9 mouse cellular contexts compared by ENCODE assay signal in genomic region chr15:79208758-79209439, GRCm38 (mm10). TPM values are rescaled to one million over a fixed set of nuclear protein-coding genes. Genes with fewer than 3 reads are reported as not detected.
A peak's percentile ranks its signal among the peaks of the same experiment; 100 is the strongest.
DNase-seq lines count a peak whose midpoint lies in the region; ATAC-seq and TF ChIP-seq lines count a peak whose summit lies in the region.
"Had no signal": no experiment of that assay in that cellular context is flagged by ENCODE, and none has a peak within 500 bp of the region (broad histone marks: within the 10 kb centered on the region; RNA-seq: fewer than 3 reads in every experiment).

No protein-coding gene starts in this region.

- no peaks in the 10 kb centered on the region for H3K9me3 ChIP-seq in ES-Bruce4 (replicated peaks; ENCODE audit: control insufficient read depth, insufficient read depth, low read length, poor library complexity, severe bottlenecking)
- H3K9me3 ChIP-seq in liver, embryonic 15.5 days (replicated peaks) = no peaks in the 10 kb centered on the region
- no peaks in the 10 kb centered on the region for H3K9me3 ChIP-seq in midbrain, embryonic 11.5 days (ENCODE audit: control insufficient read depth, low read length)
- H3K9me3 ChIP-seq: limb, embryonic 15.5 days had no signal

- no peak for TF ChIP-seq CTCF in ES-Bruce4 (IDR thresholded peaks at IDR 0.05; ENCODE audit: low read depth, low read length)

- no peaks in the 10 kb centered on the region for H3K36me3 ChIP-seq in ES-Bruce4 (ENCODE audit: control insufficient read depth, insufficient read depth, low read length, poor library complexity, severe bottlenecking)
- H3K36me3 ChIP-seq in liver, embryonic 15.5 days (replicated peaks) = no peaks in the 10 kb centered on the region
- H3K36me3 ChIP-seq in splenic B cell, adult 2 months (ENCODE audit: control insufficient read depth, insufficient read depth, low read length, poor library complexity, severe bottlenecking) = no peaks in the 10 kb centered on the region
- H3K36me3 ChIP-seq in midbrain, embryonic 11.5 days (ENCODE audit: control insufficient read depth, insufficient read depth, low read length) = no peaks in the 10 kb centered on the region
- H3K36me3 ChIP-seq: limb, embryonic 15.5 days had no signal

- H3K27ac ChIP-seq in ES-Bruce4 (ENCODE audit: insufficient read depth, low read length) = peak overlapping the region; percentile 12; the same call in 1 of the 2 replicates
- no peak overlapping the region for H3K27ac ChIP-seq in liver, embryonic 15.5 days (replicated peaks)
- no peak overlapping the region for H3K27ac ChIP-seq in midbrain, embryonic 11.5 days (ENCODE audit: low read depth, low read length)
- H3K27ac ChIP-seq: limb, embryonic 15.5 days had no signal

- peak overlapping the region; percentile 62 for H3K4me3 ChIP-seq in ES-Bruce4 (ENCODE audit: low read depth, low read length)
- H3K4me3 ChIP-seq in liver, embryonic 15.5 days (replicated peaks) = no peak overlapping the region
- no peak overlapping the region for H3K4me3 ChIP-seq in midbrain, embryonic 11.5 days (ENCODE audit: low read depth, low read length)
- H3K4me3 ChIP-seq: limb, embryonic 15.5 days had no signal

- peak overlapping the region; percentile 71 for H3K9ac ChIP-seq in ES-Bruce4 (ENCODE audit: low read depth, poor library complexity, severe bottlenecking)
- no peak overlapping the region for H3K9ac ChIP-seq in liver, embryonic 15.5 days
- no peak overlapping the region for H3K9ac ChIP-seq in midbrain, embryonic 11.5 days (ENCODE audit: low read length)
- H3K9ac ChIP-seq: limb, embryonic 15.5 days had no signal

- H3K4me1 ChIP-seq in ES-Bruce4 (ENCODE audit: control insufficient read depth, insufficient read depth, low read length) = peaks cover 8% of the 10 kb centered on the region
- no peaks in the 10 kb centered on the region for H3K4me1 ChIP-seq in liver, embryonic 15.5 days (replicated peaks)
- no peaks in the 10 kb centered on the region for H3K4me1 ChIP-seq in midbrain, embryonic 11.5 days (ENCODE audit: control insufficient read depth, insufficient read depth, low read length)

- peak; percentile 24 for DNase-seq in cerebellum, adult 9-11 months
- DNase-seq in cerebellum, postnatal 36 days = no peak
- DNase-seq in splenic B cell, adult 2 months (ENCODE audit: low read depth, low spot score) = peak; percentile 89
- no peak for DNase-seq in midbrain, embryonic 11.5 days (ENCODE audit: low spot score, missing footprints)
- DNase-seq in left cerebral cortex, adult 11 months (ENCODE audit: low spot score) = no peak

- ATAC-seq in granulocyte monocyte progenitor cell, adult 5-6 weeks (replicated peaks; ENCODE audit: poor library complexity, severe bottlenecking) = peak; percentile 99
- ATAC-seq in liver, embryonic 15.5 days (ENCODE audit: insufficient read depth) = no peak
- no peak for ATAC-seq in midbrain, embryonic 11.5 days (ENCODE audit: low FRiP score)

- H3K27me3 ChIP-seq in ES-Bruce4 (ENCODE audit: control insufficient read depth, insufficient read depth, low read length, poor library complexity, severe bottlenecking) = no peaks in the 10 kb centered on the region
- H3K27me3 ChIP-seq in liver, embryonic 15.5 days = no peaks in the 10 kb centered on the region
- no peaks in the 10 kb centered on the region for H3K27me3 ChIP-seq in splenic B cell, adult 2 months (ENCODE audit: control insufficient read depth, insufficient read depth, low read length, poor library complexity, severe bottlenecking)
- no peaks in the 10 kb centered on the region for H3K27me3 ChIP-seq in midbrain, embryonic 11.5 days (ENCODE audit: control insufficient read depth, insufficient read depth, low read length)
- H3K27me3 ChIP-seq: limb, embryonic 15.5 days had no signal

- peak overlapping the region; percentile 39 for H3K4me2 ChIP-seq in liver, embryonic 15.5 days
- no peak overlapping the region for H3K4me2 ChIP-seq in midbrain, embryonic 11.5 days
- H3K4me2 ChIP-seq: limb, embryonic 15.5 days had no signal

- WGBS in liver, embryonic 15.5 days (ENCODE audit: insufficient replicate concordance) = 57% methylated on average over 27 of the region's 27 CpGs
- 79% methylated on average over 27 of the region's 27 CpGs for WGBS in midbrain, embryonic 11.5 days

- no peak for TF ChIP-seq EP300 in ES-Bruce4 (IDR thresholded peaks at IDR 0.05; ENCODE audit: insufficient read depth, low read depth, low read length)

- no peak for TF ChIP-seq POLR2A in ES-Bruce4 (IDR thresholded peaks at IDR 0.05; ENCODE audit: insufficient read depth, low read length)

RNA-seq across cellular contexts. Expression of gene Pick1, which starts 20.1 kb away (rescaled TPM):
- 47.8 and 48.0 TPM in 2 replicates for polyA plus RNA-seq in ES-Bruce4 (2011; ENCODE audit: insufficient read depth, insufficient read length, low read depth, missing spikeins)
- total RNA-seq in granulocyte monocyte progenitor cell, adult 5-6 weeks (2014; fragmentation: Nextera tagmentation) = 7.8 and 11.3 TPM in 2 replicates
- 5.3 and 8.4 TPM in 2 replicates for total RNA-seq in granulocyte monocyte progenitor cell, adult 5-6 weeks (2017)
- polyA plus RNA-seq in liver, embryonic 15.5 days (2015; fragmentation: Nextera tagmentation; extraction: Ambion mirVana) = 12.2 and 13.1 TPM in 2 replicates
- 18.7 and 21.1 TPM in 2 replicates for polyA plus RNA-seq in midbrain, embryonic 11.5 days (2014; fragmentation: Nextera tagmentation; extraction: Ambion mirVana)

RNA-seq across cellular contexts. Expression of gene Gm49486, which starts 20.3 kb away (rescaled TPM):
- polyA plus RNA-seq in ES-Bruce4 (2011; ENCODE audit: insufficient read depth, insufficient read length, low read depth, missing spikeins) = 1.0 TPM in 2 replicates
- total RNA-seq in granulocyte monocyte progenitor cell, adult 5-6 weeks (2014; fragmentation: Nextera tagmentation) = 0.83 TPM in 1 of 2 replicates, not detected in the other
- total RNA-seq in granulocyte monocyte progenitor cell, adult 5-6 weeks (2017) = 0.52 TPM in 1 of 2 replicates, not detected in the other
- not detected in 2 replicates for polyA plus RNA-seq in liver, embryonic 15.5 days (2015; fragmentation: Nextera tagmentation; extraction: Ambion mirVana)
- polyA plus RNA-seq in midbrain, embryonic 11.5 days (2014; fragmentation: Nextera tagmentation; extraction: Ambion mirVana) = 0.12 and 0.57 TPM in 2 replicates

RNA-seq across cellular contexts. Expression of gene Sox10, which starts 43.9 kb away (rescaled TPM):
- polyA plus RNA-seq in ES-Bruce4 (2011; ENCODE audit: insufficient read depth, insufficient read length, low read depth, missing spikeins) = 0.43 and 1.4 TPM in 2 replicates
- total RNA-seq in granulocyte monocyte progenitor cell, adult 5-6 weeks (2014; fragmentation: Nextera tagmentation) = not detected in 2 replicates
- not detected in 2 replicates for total RNA-seq in granulocyte monocyte progenitor cell, adult 5-6 weeks (2017)
- 0.09 and 0.12 TPM in 2 replicates for polyA plus RNA-seq in liver, embryonic 15.5 days (2015; fragmentation: Nextera tagmentation; extraction: Ambion mirVana)
- 0.64 and 0.95 TPM in 2 replicates for polyA plus RNA-seq in midbrain, embryonic 11.5 days (2014; fragmentation: Nextera tagmentation; extraction: Ambion mirVana)

RNA-seq across cellular contexts. Expression of gene Slc16a8, which starts 45.7 kb away (rescaled TPM):
- not detected in 2 replicates for polyA plus RNA-seq in ES-Bruce4 (2011; ENCODE audit: insufficient read depth, insufficient read length, low read depth, missing spikeins)
- not detected in 2 replicates for total RNA-seq in granulocyte monocyte progenitor cell, adult 5-6 weeks (2014; fragmentation: Nextera tagmentation)
- not detected in 2 replicates for total RNA-seq in granulocyte monocyte progenitor cell, adult 5-6 weeks (2017)
- polyA plus RNA-seq in liver, embryonic 15.5 days (2015; fragmentation: Nextera tagmentation; extraction: Ambion mirVana) = not detected in 2 replicates
- 0.14 and 0.15 TPM in 2 replicates for polyA plus RNA-seq in midbrain, embryonic 11.5 days (2014; fragmentation: Nextera tagmentation; extraction: Ambion mirVana)

Comparison
In these comparisons a context has a peak if more than half of its experiments do, and no peak if none do; other contexts are left out.
1. DNase-seq: peak in cerebellum, adult 9-11 months (single experiment) and splenic B cell, adult 2 months (single experiment); none in cerebellum, postnatal 36 days (0 of 2), midbrain, embryonic 11.5 days (single experiment) and left cerebral cortex, adult 11 months (single experiment).